ENCODE assay signal across 12 mouse cellular contexts in genomic region chr2:69631449-69631848, GRCm38 (mm10). TPM values are rescaled to one million over a fixed set of nuclear protein-coding genes. Genes with fewer than 3 reads are reported as not detected.
DNase-seq lines count a peak whose midpoint lies in the region; ATAC-seq and TF ChIP-seq lines count a peak whose summit lies in the region.
"Had no signal": no experiment of that assay in that cellular context is flagged by ENCODE, and none has a peak within 500 bp of the region (broad histone marks: within the 10 kb centered on the region; RNA-seq: fewer than 3 reads in every experiment).

No protein-coding gene starts in this region.

- POLR2A ChIA-PET in Patski (lab: Charles Lee), result no interaction called here

- H3K4me3 ChIP-seq in forebrain, embryonic 14.5 days (ENCODE audit: low read depth, low read length), result no peak overlapping the region
- H3K4me3 ChIP-seq in forebrain, embryonic 16.5 days (replicated peaks; ENCODE audit: low read length), result no peak overlapping the region
- no peak overlapping the region for H3K4me3 ChIP-seq in lung, embryonic 14.5 days (ENCODE audit: low read depth, low read length)
- H3K4me3 ChIP-seq: forebrain, embryonic 15.5 days; hindbrain, embryonic 15.5 days; limb, embryonic 13.5 days had no signal

- no peaks in the 10 kb centered on the region for H3K9me3 ChIP-seq in forebrain, embryonic 14.5 days (replicated peaks; ENCODE audit: control insufficient read depth, low read length)
- H3K9me3 ChIP-seq in forebrain, embryonic 16.5 days (ENCODE audit: control insufficient read depth, low read length), result no peaks in the 10 kb centered on the region
- H3K9me3 ChIP-seq in lung, embryonic 14.5 days (ENCODE audit: low read depth, low read length), result no peaks in the 10 kb centered on the region
- H3K9me3 ChIP-seq: forebrain, embryonic 15.5 days; hindbrain, embryonic 15.5 days had no signal

- intact Hi-C loops in left cerebral cortex, postnatal 10 days (cut with DNase I), result loop anchor here (10.0 kb wide), 1 partner anchor 933 kb away; no protein-coding TSS in a partner anchor

- CTCF ChIA-PET in Patski (lab: Charles Lee), result interaction anchor here (0.9 kb wide), 1 partner anchor 72 kb away, joined by 3 read pairs; no protein-coding TSS in a partner anchor

- WGBS in forebrain, embryonic 14.5 days, result 94% methylated on average over 2 of the region's 2 CpGs
- 93% methylated on average over 2 of the region's 2 CpGs for WGBS in forebrain, embryonic 16.5 days
- WGBS in lung, embryonic 14.5 days, result 87% methylated on average over 2 of the region's 2 CpGs

- H3K27ac ChIP-seq in forebrain, embryonic 14.5 days (ENCODE audit: low read depth, low read length), result no peak overlapping the region
- H3K27ac ChIP-seq in forebrain, embryonic 16.5 days (ENCODE audit: low read length), result no peak overlapping the region
- H3K27ac ChIP-seq in lung, embryonic 14.5 days (ENCODE audit: low read depth), result 0 out of 2 replicates have a peak overlapping the region, but pooled peaks have one; percentile 24
- H3K27ac ChIP-seq: forebrain, embryonic 15.5 days; hindbrain, embryonic 15.5 days; limb, embryonic 13.5 days had no signal

- H3K9ac ChIP-seq in forebrain, embryonic 14.5 days (ENCODE audit: low read length), result no peak overlapping the region
- no peak overlapping the region for H3K9ac ChIP-seq in forebrain, embryonic 16.5 days (replicated peaks; ENCODE audit: low read depth, low read length)
- no peak overlapping the region for H3K9ac ChIP-seq in lung, embryonic 14.5 days
- H3K9ac ChIP-seq: forebrain, embryonic 15.5 days; hindbrain, embryonic 15.5 days; limb, embryonic 13.5 days had no signal

- peak; percentile 29 for DNase-seq in forebrain, embryonic 14.5 days (ENCODE audit: low spot score)
- DNase-seq in lung, embryonic 14.5 days, result no peak
- no peak for DNase-seq in lung, adult 18-20 months
- DNase-seq in Patski (ENCODE audit: low read depth, low spot score), result no peak
- peak; percentile 38 for DNase-seq in splenic B cell, adult 2 months (ENCODE audit: low read depth, low spot score)
- no peak for DNase-seq in urinary bladder, postnatal 14 days (ENCODE audit: low spot score)
- no peak for DNase-seq in left cerebral cortex, postnatal 10 days (ENCODE audit: extremely low spot score in 1 of 2, low spot score in 2 of 2)
- DNase-seq: cerebellum, adult 8-10 months had no signal

- in situ Hi-C loops in Patski (cut with MboI; ENCODE audit: low pct_unique_long_range_greater_than_20kb), result no loop called here

- TF ChIP-seq CTCF in lung, embryonic 14.5 days (IDR thresholded peaks at IDR 0.05; ENCODE audit: low read depth), result peak; percentile 33
- TF ChIP-seq CTCF in Patski (IDR thresholded peaks at IDR 0.05), result peak; percentile 54

- no peak for ATAC-seq in forebrain, embryonic 14.5 days
- ATAC-seq in forebrain, embryonic 16.5 days, result no peak
- no peak for ATAC-seq in lung, embryonic 14.5 days (ENCODE audit: insufficient read depth)
- ATAC-seq in Patski, result no peak
- ATAC-seq: forebrain, embryonic 15.5 days had no signal

- H3K36me3 ChIP-seq in forebrain, embryonic 14.5 days (ENCODE audit: control insufficient read depth, insufficient read depth, low read length), result no peaks in the 10 kb centered on the region
- no peaks in the 10 kb centered on the region for H3K36me3 ChIP-seq in forebrain, embryonic 16.5 days (ENCODE audit: control insufficient read depth, insufficient read depth)
- no peaks in the 10 kb centered on the region for H3K36me3 ChIP-seq in lung, embryonic 14.5 days (ENCODE audit: insufficient read depth)
- H3K36me3 ChIP-seq in splenic B cell, adult 2 months (ENCODE audit: control insufficient read depth, insufficient read depth, low read length, poor library complexity, severe bottlenecking), result no peaks in the 10 kb centered on the region
- H3K36me3 ChIP-seq: forebrain, embryonic 15.5 days; hindbrain, embryonic 15.5 days; limb, embryonic 13.5 days had no signal

- no peaks in the 10 kb centered on the region for H3K4me1 ChIP-seq in forebrain, embryonic 14.5 days (ENCODE audit: control insufficient read depth, insufficient read depth, low read length)
- H3K4me1 ChIP-seq in forebrain, embryonic 16.5 days (replicated peaks; ENCODE audit: control insufficient read depth, insufficient read depth, low read length), result no peaks in the 10 kb centered on the region
- H3K4me1 ChIP-seq in lung, embryonic 14.5 days (ENCODE audit: insufficient read depth), result no peaks in the 10 kb centered on the region
- H3K4me1 ChIP-seq: limb, embryonic 13.5 days had no signal

- H3K27me3 ChIP-seq in forebrain, embryonic 14.5 days (replicated peaks; ENCODE audit: control insufficient read depth, insufficient read depth, low read length), result no peaks in the 10 kb centered on the region
- H3K27me3 ChIP-seq in forebrain, embryonic 16.5 days (replicated peaks; ENCODE audit: control insufficient read depth, insufficient read depth, low read length), result 0 out of 2 replicates have a peak, but pooled peaks cover 3% of the 10 kb centered on the region
- H3K27me3 ChIP-seq in lung, embryonic 14.5 days (ENCODE audit: insufficient read depth, low read length), result no peaks in the 10 kb centered on the region
- no peaks in the 10 kb centered on the region for H3K27me3 ChIP-seq in Patski
- no peaks in the 10 kb centered on the region for H3K27me3 ChIP-seq in splenic B cell, adult 2 months (ENCODE audit: control insufficient read depth, insufficient read depth, low read length, poor library complexity, severe bottlenecking)
- H3K27me3 ChIP-seq: forebrain, embryonic 15.5 days; hindbrain, embryonic 15.5 days; limb, embryonic 13.5 days had no signal

- H3K4me2 ChIP-seq in forebrain, embryonic 14.5 days (ENCODE audit: low read length), result no peak overlapping the region
- H3K4me2 ChIP-seq in forebrain, embryonic 16.5 days (ENCODE audit: low read length), result no peak overlapping the region
- no peak overlapping the region for H3K4me2 ChIP-seq in lung, embryonic 14.5 days
- H3K4me2 ChIP-seq: forebrain, embryonic 15.5 days; hindbrain, embryonic 15.5 days; limb, embryonic 13.5 days had no signal

RNA-seq across cellular contexts. Expression of gene Bbs5, which starts 15.5 kb away (rescaled TPM):
- polyA plus RNA-seq in forebrain, embryonic 14.5 days (2014; fragmentation: Nextera tagmentation; extraction: Ambion mirVana), result 17.2 and 18.2 TPM in 2 replicates
- 19.6 and 22.7 TPM in 2 replicates for polyA plus RNA-seq in forebrain, embryonic 16.5 days (2015; fragmentation: Nextera tagmentation; extraction: Ambion mirVana)
- polyA plus RNA-seq in lung, embryonic 14.5 days (2014; fragmentation: Nextera tagmentation; extraction: Ambion mirVana), result 14.2 and 15.6 TPM in 2 replicates
- 20.8 TPM for polyA plus RNA-seq in Patski (2021)
- 10 to 100 TPM; 29.2 to 29.6 TPM for total RNA-seq in left cerebral cortex, postnatal 10 days (2021)

RNA-seq across cellular contexts. Expression of gene Klhl41, which starts 38.5 kb away (rescaled TPM):
- 0.11 and 0.13 TPM in 2 replicates for polyA plus RNA-seq in forebrain, embryonic 14.5 days (2014; fragmentation: Nextera tagmentation; extraction: Ambion mirVana)
- 0.12 TPM in 1 of 2 replicates, not detected in the other for polyA plus RNA-seq in forebrain, embryonic 16.5 days (2015; fragmentation: Nextera tagmentation; extraction: Ambion mirVana)
- polyA plus RNA-seq in lung, embryonic 14.5 days (2014; fragmentation: Nextera tagmentation; extraction: Ambion mirVana), result 0.13 and 0.76 TPM in 2 replicates
- 0.35 TPM for polyA plus RNA-seq in Patski (2021)
- 1 to 10 TPM; 1.7 TPM for total RNA-seq in left cerebral cortex, postnatal 10 days (2021)

RNA-seq across cellular contexts. Expression of gene Lrp2, which starts 45.6 kb away (rescaled TPM):
- polyA plus RNA-seq in forebrain, embryonic 14.5 days (2014; fragmentation: Nextera tagmentation; extraction: Ambion mirVana), result 0.66 and 0.74 TPM in 2 replicates
- polyA plus RNA-seq in forebrain, embryonic 16.5 days (2015; fragmentation: Nextera tagmentation; extraction: Ambion mirVana), result 0.27 and 0.30 TPM in 2 replicates
- 1.1 and 1.5 TPM in 2 replicates for polyA plus RNA-seq in lung, embryonic 14.5 days (2014; fragmentation: Nextera tagmentation; extraction: Ambion mirVana)
- 39.0 TPM for polyA plus RNA-seq in Patski (2021)
- under 1 TPM; 0.12 to 0.15 TPM for total RNA-seq in left cerebral cortex, postnatal 10 days (2021)

Comparison
In these comparisons a context has a peak if more than half of its experiments do, and no peak if none do; other contexts are left out.
1. DNase-seq: peak in forebrain, embryonic 14.5 days (single experiment) and splenic B cell, adult 2 months (single experiment); none in lung, embryonic 14.5 days (single experiment), lung, adult 18-20 months (0 of 2), Patski (single experiment), urinary bladder, postnatal 14 days (single experiment) and left cerebral cortex, postnatal 10 days (0 of 2).
2. RNA of gene Lrp2, which starts 45.6 kb away (polyA plus RNA-seq): 39.0 TPM in Patski (single experiment); 1.1 to 1.5 TPM in lung, embryonic 14.5 days, 0.66 to 0.74 TPM in forebrain, embryonic 14.5 days and 0.27 to 0.30 TPM in forebrain, embryonic 16.5 days; every median in the first group is over 10 times any median in the second.